Mouse (Mus musculus) heart, embryonic 11.5 days (tissue): ENCODE results near the gene Gm49388. TPM values are rescaled to one million over a fixed set of nuclear protein-coding genes. Genes with fewer than 3 reads are reported as not detected.
A peak's percentile ranks its signal among the peaks of the same experiment; 100 is the strongest.

Experiments used
- ATAC-seq: fragments of 200-750 bp; cut with Nextera tagmentation; replicated peaks from 2 replicates; pipeline ENCODE4 v1.8.0; 2017; ENCODE audit warnings: moderate library complexity; ENCODE audit not compliant: insufficient number of reproducible peaks, low FRiP score, low TSS enrichment
- H3K27ac ChIP-seq: fragments of 300-500 bp; sonication (generic); 2 replicates; pipeline ENCODE4 v1.5.1; 2014; ENCODE audit warnings: mild to moderate bottlenecking, low read depth, low read length
- H3K27me3 ChIP-seq: fragments of 300-500 bp; sonication (generic); 2 replicates; pipeline ENCODE4 v1.6.1; 2014; ENCODE audit warnings: mild to moderate bottlenecking, low read length, mixed read lengths; ENCODE audit not compliant: control insufficient read depth, insufficient read depth
- H3K36me3 ChIP-seq: fragments of 300-500 bp; sonication (generic); 2 replicates; pipeline ENCODE4 v1.6.1; 2014; ENCODE audit warnings: mild to moderate bottlenecking, low read length, moderate library complexity, mixed read lengths; ENCODE audit not compliant: control insufficient read depth, insufficient read depth
- H3K4me1 ChIP-seq: fragments of 300-500 bp; sonication (generic); 2 replicates; pipeline ENCODE4 v1.6.1; 2014; ENCODE audit warnings: low read length; ENCODE audit not compliant: control insufficient read depth, insufficient read depth
- H3K4me2 ChIP-seq: fragments of 300-500 bp; sonication (generic); 2 replicates; pipeline ENCODE4 v1.6.1; 2014; ENCODE audit warnings: mild to moderate bottlenecking, moderate library complexity
- H3K4me3 ChIP-seq: fragments of 300-500 bp; sonication (generic); 2 replicates; pipeline ENCODE4 v1.5.1; 2014; ENCODE audit warnings: low read depth, low read length
- H3K9ac ChIP-seq: fragments of 300-500 bp; sonication (generic); 2 replicates; pipeline ENCODE4 v1.6.1; 2014; ENCODE audit warnings: mild to moderate bottlenecking, low read depth, low read length, moderate library complexity
- H3K9me3 ChIP-seq: fragments of 300-500 bp; sonication (generic); replicated peaks from 2 replicates; pipeline ENCODE4 v1.6.1; 2016; ENCODE audit warnings: low read length; ENCODE audit not compliant: control insufficient read depth
- WGBS: fragments of 180-500 bp; shearing (Covaris S2); extraction: QIAGEN DNeasy Blood & Tissue Kit; methylation state at CpG from one replicate; pipeline ENCODE4 v1.1.7; 2014; ENCODE audit not compliant: insufficient replicate concordance; 5-methylcytosine and 5-hydroxymethylcytosine counted together
- polyA plus RNA-seq: library from polyadenylated mRNA; unstranded; fragments of >200 nt; fragmentation: Nextera tagmentation; extraction: Ambion mirVana; gene quantifications from 2 replicates; pipeline ENCODE4 v1.2.1, GENCODE M21; 2014

The Gm49388 gene
- polyA plus RNA-seq, 1 experiment from 2014 or later, result not detected

GRCm38 (mm10) chr7:127750131-127751127 is 35.0 kb upstream of the Gm49388 start:
- no peak for ATAC-seq

GRCm38 (mm10) chr7:127751619-127752018 is 33.8 kb upstream of the Gm49388 start:
- 88% methylated on average over 5 of the region's 5 CpGs for WGBS
- Histone ChIP-seq H3K27me3 (peaks cover 18% of the 10 kb centered on the region), H3K36me3 (peaks cover 37% of the 10 kb centered on the region)

More at GRCm38 (mm10) chr7:127750131-127751127, 35.0 kb upstream of the Gm49388 start:
- no peak overlapping the region for H3K4me2 ChIP-seq
- H3K4me3 ChIP-seq, result no peak overlapping the region
- H3K27ac ChIP-seq, result no peak overlapping the region
- H3K27me3 ChIP-seq, result peaks cover 10% of the 10 kb centered on the region
- peaks cover 11% of the 10 kb centered on the region; the same call in 1 of the 2 replicates for H3K4me1 ChIP-seq
- H3K9ac ChIP-seq, result no peak overlapping the region
- H3K9me3 ChIP-seq, result no peaks in the 10 kb centered on the region
- peaks cover 37% of the 10 kb centered on the region for H3K36me3 ChIP-seq
- 83% methylated on average over 19 of the region's 19 CpGs for WGBS

GRCm38 (mm10) chr7:127752069-127752468 is 33.3 kb upstream of the Gm49388 start:
- Histone ChIP-seq H3K4me3 (no peak overlapping the region), H3K36me3 (peaks cover 38% of the 10 kb centered on the region), H3K27me3 (peaks cover 23% of the 10 kb centered on the region), H3K9ac (no peak overlapping the region), H3K4me1 (peaks cover 11% of the 10 kb centered on the region; the same call in 1 of the 2 replicates), H3K4me2 (no peak overlapping the region), H3K27ac (no peak overlapping the region), H3K9me3 (no peaks in the 10 kb centered on the region)
- ATAC-seq, result no peak
- WGBS, result 90% methylated on average over 27 of the region's 27 CpGs

More at GRCm38 (mm10) chr7:127751619-127752018, 33.8 kb upstream of the Gm49388 start:
- Histone ChIP-seq H3K9ac (no peak overlapping the region), H3K4me3 (no peak overlapping the region), H3K9me3 (no peaks in the 10 kb centered on the region), H3K4me2 (no peak overlapping the region), H3K27ac (no peak overlapping the region), H3K4me1 (peaks cover 11% of the 10 kb centered on the region; the same call in 1 of the 2 replicates)
- no peak for ATAC-seq

GRCm38 (mm10) chr7:127753158-127753557 is 32.2 kb upstream of the Gm49388 start:
- Histone ChIP-seq H3K27me3 (peaks cover 32% of the 10 kb centered on the region), H3K4me2 (no peak overlapping the region), H3K36me3 (peaks cover 43% of the 10 kb centered on the region), H3K27ac (no peak overlapping the region), H3K4me3 (no peak overlapping the region), H3K9me3 (no peaks in the 10 kb centered on the region), H3K9ac (no peak overlapping the region), H3K4me1 (peaks cover 1% of the 10 kb centered on the region; the same call in 1 of the 2 replicates)
- WGBS, result 68% methylated on average over 5 of the region's 5 CpGs
- ATAC-seq, result no peak

GRCm38 (mm10) chr7:127753741-127754140 is 31.7 kb upstream of the Gm49388 start:
- H3K9ac ChIP-seq, result no peak overlapping the region
- H3K9me3 ChIP-seq, result no peaks in the 10 kb centered on the region
- no peak overlapping the region for H3K4me3 ChIP-seq
- 84% methylated on average over 7 of the region's 7 CpGs for WGBS
- no peaks in the 10 kb centered on the region for H3K4me1 ChIP-seq
- H3K36me3 ChIP-seq, result peaks cover 43% of the 10 kb centered on the region
- H3K27me3 ChIP-seq, result peaks cover 34% of the 10 kb centered on the region
- no peak overlapping the region for H3K27ac ChIP-seq
- H3K4me2 ChIP-seq, result no peak overlapping the region
- ATAC-seq, result no peak

GRCm38 (mm10) chr7:127759716-127760115 is 25.7 kb upstream of the Gm49388 start:
- H3K9ac ChIP-seq, result no peak overlapping the region
- H3K27me3 ChIP-seq, result peaks cover 36% of the 10 kb centered on the region
- no peak overlapping the region for H3K4me3 ChIP-seq
- ATAC-seq, result no peak
- H3K36me3 ChIP-seq, result peaks cover 18% of the 10 kb centered on the region
- WGBS, result 13% methylated on average over 6 of the region's 6 CpGs
- H3K27ac ChIP-seq, result no peak overlapping the region
- peaks cover 9% of the 10 kb centered on the region for H3K4me1 ChIP-seq
- peak overlapping the region; percentile 21 for H3K4me2 ChIP-seq
- H3K9me3 ChIP-seq, result no peaks in the 10 kb centered on the region

- H3K36me3 ChIP-seq, result peaks cover 15% of the 10 kb centered on the region
- peaks cover 33% of the 10 kb centered on the region for H3K27me3 ChIP-seq
- 81% methylated on average over 3 of the region's 3 CpGs for WGBS
- peaks cover 9% of the 10 kb centered on the region for H3K4me1 ChIP-seq
- H3K4me3 ChIP-seq, result no peak overlapping the region
- ATAC-seq, result no peak
- no peaks in the 10 kb centered on the region for H3K9me3 ChIP-seq
- H3K27ac ChIP-seq, result no peak overlapping the region
- H3K4me2 ChIP-seq, result no peak overlapping the region
- H3K9ac ChIP-seq, result no peak overlapping the region
Observed at GRCm38 (mm10) chr7:127760478-127760877, 24.9 kb upstream of the Gm49388 start.

GRCm38 (mm10) chr7:127761026-127761425 is 24.4 kb upstream of the Gm49388 start:
- Histone ChIP-seq H3K4me1 (peaks cover 9% of the 10 kb centered on the region), H3K9me3 (no peaks in the 10 kb centered on the region), H3K4me3 (no peak overlapping the region), H3K4me2 (no peak overlapping the region), H3K27me3 (peaks cover 30% of the 10 kb centered on the region), H3K9ac (no peak overlapping the region), H3K36me3 (peaks cover 16% of the 10 kb centered on the region), H3K27ac (no peak overlapping the region)
- 33% methylated on average over 7 of the region's 7 CpGs for WGBS
- ATAC-seq, result 0 out of 2 replicates have a peak, but pooled peaks have one; percentile 20
